Comparison of ENCODE assay signal across 26 mouse cellular contexts in the genomic region with DNA sequence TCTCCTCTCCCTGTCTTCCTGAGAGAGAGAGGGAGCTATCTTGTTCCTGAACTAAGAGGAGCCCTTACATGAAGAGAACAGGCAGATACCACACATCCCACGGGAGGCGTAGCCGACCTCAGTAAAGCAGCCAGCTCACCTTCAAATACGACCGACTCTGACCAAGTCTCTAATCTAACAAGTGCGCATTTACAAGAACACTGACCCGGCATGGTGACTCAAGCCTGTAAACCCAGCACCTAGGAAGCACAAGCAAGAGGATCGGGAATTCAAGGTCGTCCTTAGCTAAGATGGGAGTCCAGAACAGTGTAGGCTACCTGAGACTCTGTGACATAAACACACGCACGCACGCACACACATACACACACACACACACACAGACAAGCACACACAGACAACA. TPM values are rescaled to one million over a fixed set of nuclear protein-coding genes. Genes with fewer than 3 reads are reported as not detected.
DNase-seq lines count a peak whose midpoint lies in the region; ATAC-seq and TF ChIP-seq lines count a peak whose summit lies in the region.
"Had no signal": no experiment of that assay in that cellular context is flagged by ENCODE, and none has a peak within 500 bp of the region (broad histone marks: within the 10 kb centered on the region; RNA-seq: fewer than 3 reads in every experiment).

No protein-coding gene starts in this region.

- H3K27ac ChIP-seq in embryonic facial prominence, embryonic 15.5 days (replicated peaks): no peak overlapping the region
- H3K27ac ChIP-seq in embryonic facial prominence, embryonic 10.5 days (replicated peaks): no peak overlapping the region
- peak overlapping the region; percentile 9; the same call in 1 of the 2 replicates for H3K27ac ChIP-seq in lung, postnatal 0 days (ENCODE audit: low read length)
- H3K27ac ChIP-seq in intestine, embryonic 15.5 days: peak overlapping the region; percentile 17; the same call in 1 of the 2 replicates
- peak overlapping the region; percentile 81 for H3K27ac ChIP-seq in small intestine, adult 2 months (ENCODE audit: insufficient read depth, low read depth, low read length)
- H3K27ac ChIP-seq: embryonic facial prominence, embryonic 13.5 days; gastrocnemius, adult 2 months; heart, embryonic 10.5 days; hindbrain, embryonic 12.5 days had no signal

- 80% methylated on average over 12 of the region's 12 CpGs for WGBS in embryonic facial prominence, embryonic 15.5 days
- WGBS in embryonic facial prominence, embryonic 10.5 days: 84% methylated on average over 12 of the region's 12 CpGs
- 74% methylated on average over 12 of the region's 12 CpGs for WGBS in lung, postnatal 0 days
- WGBS in intestine, embryonic 15.5 days: 75% methylated on average over 12 of the region's 12 CpGs
- 51% methylated on average over 12 of the region's 12 CpGs for WGBS in small intestine, adult 2 months

- TF ChIP-seq POLR2A in small intestine, adult 2 months (IDR thresholded peaks at IDR 0.05; ENCODE audit: low read depth, low read length): no peak

- no peaks in the 10 kb centered on the region for H3K36me3 ChIP-seq in embryonic facial prominence, embryonic 15.5 days
- no peaks in the 10 kb centered on the region; the same call in 1 of the 2 replicates for H3K36me3 ChIP-seq in embryonic facial prominence, embryonic 10.5 days (replicated peaks)
- H3K36me3 ChIP-seq in lung, postnatal 0 days (ENCODE audit: insufficient read depth, low read length): no peaks in the 10 kb centered on the region
- no peaks in the 10 kb centered on the region for H3K36me3 ChIP-seq in intestine, embryonic 15.5 days
- peaks cover 57% of the 10 kb centered on the region for H3K36me3 ChIP-seq in small intestine, adult 2 months (ENCODE audit: control insufficient read depth, insufficient read depth, low read length)
- H3K36me3 ChIP-seq: heart, embryonic 10.5 days had no signal

- no peak for TF ChIP-seq CTCF in lung, postnatal 0 days (IDR thresholded peaks at IDR 0.05)
- no peak for TF ChIP-seq CTCF in small intestine, adult 2 months (IDR thresholded peaks at IDR 0.05; ENCODE audit: extremely low read depth, insufficient read length, insufficient replicate concordance, low read depth, low read length)

- H3K4me2 ChIP-seq in embryonic facial prominence, embryonic 15.5 days (replicated peaks): no peak overlapping the region
- H3K4me2 ChIP-seq in lung, postnatal 0 days (replicated peaks; ENCODE audit: low read depth, low read length): no peak overlapping the region
- no peak overlapping the region for H3K4me2 ChIP-seq in intestine, embryonic 15.5 days (replicated peaks)
- H3K4me2 ChIP-seq: embryonic facial prominence, embryonic 13.5 days; hindbrain, embryonic 12.5 days had no signal

- no peaks in the 10 kb centered on the region for H3K27me3 ChIP-seq in embryonic facial prominence, embryonic 15.5 days
- H3K27me3 ChIP-seq in embryonic facial prominence, embryonic 10.5 days (replicated peaks; ENCODE audit: low read depth, poor library complexity, severe bottlenecking): peaks cover 46% of the 10 kb centered on the region
- H3K27me3 ChIP-seq in lung, postnatal 0 days (replicated peaks; ENCODE audit: insufficient read depth, low read length): no peaks in the 10 kb centered on the region
- no peaks in the 10 kb centered on the region for H3K27me3 ChIP-seq in intestine, embryonic 15.5 days (replicated peaks)
- H3K27me3 ChIP-seq in small intestine, adult 2 months (ENCODE audit: control insufficient read depth, insufficient read depth, low read length): no peaks in the 10 kb centered on the region
- H3K27me3 ChIP-seq: embryonic facial prominence, embryonic 13.5 days had no signal

- no peak for DNase-seq in embryonic facial prominence, embryonic 10.5 days (ENCODE audit: low spot score)
- no peak for DNase-seq in lung, postnatal 0 days (ENCODE audit: low spot score)
- no peak for DNase-seq in lung, postnatal 4 days
- DNase-seq in thymus, postnatal 25 days: no peak
- no peak for DNase-seq in testis, postnatal 14 days (ENCODE audit: low spot score)
- DNase-seq: adrenal gland, adult 8-10 months; adrenal gland, postnatal 36 days; B cell, adult 2 months; cerebellum, adult 11-12 months; cerebellum, adult 9-10 months; cerebellum, postnatal 25 days; gastrocnemius, postnatal 25 days; heart, postnatal 10 days; heart, postnatal 4 days had no signal

- no peaks in the 10 kb centered on the region for H3K9me3 ChIP-seq in embryonic facial prominence, embryonic 15.5 days (replicated peaks)
- H3K9me3 ChIP-seq in embryonic facial prominence, embryonic 10.5 days: no peaks in the 10 kb centered on the region
- H3K9me3 ChIP-seq in lung, postnatal 0 days (ENCODE audit: low read length): no peaks in the 10 kb centered on the region
- no peaks in the 10 kb centered on the region for H3K9me3 ChIP-seq in intestine, embryonic 15.5 days
- H3K9me3 ChIP-seq: embryonic facial prominence, embryonic 13.5 days; G1E; heart, embryonic 10.5 days; hindbrain, embryonic 12.5 days had no signal

- H3K4me1 ChIP-seq in embryonic facial prominence, embryonic 15.5 days: peaks cover 10% of the 10 kb centered on the region; the same call in 1 of the 2 replicates
- H3K4me1 ChIP-seq in embryonic facial prominence, embryonic 10.5 days: peaks cover 23% of the 10 kb centered on the region
- H3K4me1 ChIP-seq in lung, postnatal 0 days (ENCODE audit: insufficient read depth, low read depth, low read length): peaks cover 6% of the 10 kb centered on the region; the same call in 1 of the 2 replicates
- peaks cover 17% of the 10 kb centered on the region; the same call in 1 of the 2 replicates for H3K4me1 ChIP-seq in intestine, embryonic 15.5 days (replicated peaks)
- H3K4me1 ChIP-seq in small intestine, adult 2 months (ENCODE audit: control insufficient read depth, insufficient read depth, insufficient read length, low read length): peaks cover 33% of the 10 kb centered on the region; the same call in 1 of the 2 replicates

- ATAC-seq in embryonic facial prominence, embryonic 15.5 days (ENCODE audit: insufficient number of reproducible peaks, low FRiP score, low TSS enrichment, low read depth): 0 out of 2 replicates have a peak, but pooled peaks have one; percentile 4
- ATAC-seq in lung, postnatal 0 days: peak; percentile 11; the same call in 1 of the 2 replicates
- ATAC-seq in intestine, embryonic 15.5 days: peak; percentile 10
- ATAC-seq: CD4-positive, CD25-positive, alpha-beta regulatory T cell, adult 4 months; forebrain, embryonic 14.5 days had no signal

- no peak for TF ChIP-seq EP300 in lung, postnatal 0 days (IDR thresholded peaks at IDR 0.05)

- H3K9ac ChIP-seq in embryonic facial prominence, embryonic 15.5 days: no peak overlapping the region
- H3K9ac ChIP-seq in lung, postnatal 0 days (replicated peaks; ENCODE audit: low read depth): no peak overlapping the region
- H3K9ac ChIP-seq in intestine, embryonic 15.5 days: no peak overlapping the region
- H3K9ac ChIP-seq: embryonic facial prominence, embryonic 13.5 days; hindbrain, embryonic 12.5 days had no signal

- H3K4me3 ChIP-seq in embryonic facial prominence, embryonic 15.5 days (replicated peaks): no peak overlapping the region
- H3K4me3 ChIP-seq in embryonic facial prominence, embryonic 10.5 days: no peak overlapping the region
- no peak overlapping the region for H3K4me3 ChIP-seq in lung, postnatal 0 days (ENCODE audit: low read depth, low read length)
- H3K4me3 ChIP-seq in intestine, embryonic 15.5 days (replicated peaks): no peak overlapping the region
- H3K4me3 ChIP-seq in small intestine, adult 2 months (ENCODE audit: low read depth, low read length): no peak overlapping the region
- H3K4me3 ChIP-seq: embryonic facial prominence, embryonic 13.5 days; gastrocnemius, adult 2 months; heart, embryonic 10.5 days; hindbrain, embryonic 12.5 days had no signal

RNA-seq across cellular contexts. Expression of gene Slc25a44, which starts 17.5 kb away (rescaled TPM):
- 16.3 and 17.9 TPM in 2 replicates for polyA plus RNA-seq in embryonic facial prominence, embryonic 15.5 days (2015; fragmentation: Nextera tagmentation; extraction: Ambion mirVana)
- 17.5 and 17.6 TPM in 2 replicates for polyA plus RNA-seq in embryonic facial prominence, embryonic 10.5 days (2016; fragmentation: Nextera tagmentation; extraction: Ambion mirVana)
- 9.3 and 11.3 TPM in 2 replicates for polyA plus RNA-seq in lung, postnatal 0 days (2015; fragmentation: Nextera tagmentation; extraction: Ambion mirVana)
- polyA plus RNA-seq in intestine, embryonic 15.5 days (2015; fragmentation: Nextera tagmentation; extraction: Ambion mirVana): 17.2 and 17.3 TPM in 2 replicates
- 19.7 and 44.8 TPM in 2 replicates for polyA plus RNA-seq in small intestine, adult 2 months (2012; rRNA removed)

RNA-seq across cellular contexts. Expression of gene Sema4a, which starts 18.5 kb away (rescaled TPM):
- 18.5 and 21.9 TPM in 2 replicates for polyA plus RNA-seq in embryonic facial prominence, embryonic 15.5 days (2015; fragmentation: Nextera tagmentation; extraction: Ambion mirVana)
- 5.9 and 7.1 TPM in 2 replicates for polyA plus RNA-seq in embryonic facial prominence, embryonic 10.5 days (2016; fragmentation: Nextera tagmentation; extraction: Ambion mirVana)
- polyA plus RNA-seq in lung, postnatal 0 days (2015; fragmentation: Nextera tagmentation; extraction: Ambion mirVana): 9.0 and 9.2 TPM in 2 replicates
- 30.9 and 39.2 TPM in 2 replicates for polyA plus RNA-seq in intestine, embryonic 15.5 days (2015; fragmentation: Nextera tagmentation; extraction: Ambion mirVana)
- polyA plus RNA-seq in small intestine, adult 2 months (2012; rRNA removed): 137 and 321 TPM in 2 replicates

RNA-seq across cellular contexts. Expression of gene Pmf1, which starts 32.4 kb away (rescaled TPM):
- 96.0 and 108 TPM in 2 replicates for polyA plus RNA-seq in embryonic facial prominence, embryonic 15.5 days (2015; fragmentation: Nextera tagmentation; extraction: Ambion mirVana)
- 184 and 194 TPM in 2 replicates for polyA plus RNA-seq in embryonic facial prominence, embryonic 10.5 days (2016; fragmentation: Nextera tagmentation; extraction: Ambion mirVana)
- 27.9 and 30.6 TPM in 2 replicates for polyA plus RNA-seq in lung, postnatal 0 days (2015; fragmentation: Nextera tagmentation; extraction: Ambion mirVana)
- 127 and 128 TPM in 2 replicates for polyA plus RNA-seq in intestine, embryonic 15.5 days (2015; fragmentation: Nextera tagmentation; extraction: Ambion mirVana)
- 52.3 and 108 TPM in 2 replicates for polyA plus RNA-seq in small intestine, adult 2 months (2012; rRNA removed)

RNA-seq across cellular contexts. Expression of gene Bglap, which starts 58.2 kb away (rescaled TPM):
- polyA plus RNA-seq in embryonic facial prominence, embryonic 15.5 days (2015; fragmentation: Nextera tagmentation; extraction: Ambion mirVana): 18.4 and 35.5 TPM in 2 replicates
- not detected in 2 replicates for polyA plus RNA-seq in embryonic facial prominence, embryonic 10.5 days (2016; fragmentation: Nextera tagmentation; extraction: Ambion mirVana)
- not detected in 2 replicates for polyA plus RNA-seq in lung, postnatal 0 days (2015; fragmentation: Nextera tagmentation; extraction: Ambion mirVana)
- polyA plus RNA-seq in intestine, embryonic 15.5 days (2015; fragmentation: Nextera tagmentation; extraction: Ambion mirVana): not detected in 2 replicates
- 1.6 TPM in 1 of 2 replicates, not detected in the other for polyA plus RNA-seq in small intestine, adult 2 months (2012; rRNA removed)
- polyA plus RNA-seq: CD4-positive, CD25-positive, alpha-beta regulatory T cell, adult 4 months; cortical plate, adult 2 months; forebrain, embryonic 14.5 days; G1E; heart, embryonic 10.5 days; heart, embryonic 14.5 days; hindbrain, embryonic 12.5 days had no signal

Comparison
In these comparisons a context has a peak if more than half of its experiments do, and no peak if none do; other contexts are left out.
1. H3K27ac ChIP-seq: peak in lung, postnatal 0 days (single experiment), intestine, embryonic 15.5 days (single experiment) and small intestine, adult 2 months (single experiment); none in embryonic facial prominence, embryonic 15.5 days (single experiment) and embryonic facial prominence, embryonic 10.5 days (single experiment).
2. Peak in every context shown above with its lines, with median percentiles within 50 percentile points of each other: ATAC-seq.